15 mouse cellular contexts compared by ENCODE assay signal in genomic region chr14:123582433-123582832, GRCm38 (mm10).
"Had no signal": no experiment of that assay in that cellular context is flagged by ENCODE, and none has a peak within 500 bp of the region (broad histone marks: within the 10 kb centered on the region; RNA-seq: fewer than 3 reads in every experiment).

No protein-coding gene starts in this region.

- H3K9me3 ChIP-seq: neural tube, embryonic 13.5 days; neural tube, embryonic 15.5 days; stomach, embryonic 15.5 days had no signal

- H3K27ac ChIP-seq: neural tube, embryonic 13.5 days; neural tube, embryonic 15.5 days; stomach, embryonic 15.5 days; stomach, postnatal 0 days had no signal

- H3K4me3 ChIP-seq: neural tube, embryonic 13.5 days; neural tube, embryonic 15.5 days; stomach, embryonic 15.5 days had no signal

- H3K4me1 ChIP-seq: neural tube, embryonic 13.5 days; neural tube, embryonic 15.5 days; stomach, embryonic 15.5 days had no signal

- H3K27me3 ChIP-seq: neural tube, embryonic 13.5 days; neural tube, embryonic 15.5 days; stomach, embryonic 15.5 days had no signal

- H3K36me3 ChIP-seq: neural tube, embryonic 13.5 days; neural tube, embryonic 15.5 days; stomach, embryonic 15.5 days had no signal

- DNase-seq: retina, postnatal 1 day; right cerebral cortex, adult 18-20 months; right cerebral cortex, postnatal 14 days; right cerebral cortex, postnatal 25 days; right cerebral cortex, postnatal 4 days; spleen, adult 18-20 months; thymus, adult 18-20 months; thymus, adult 2 months; thymus, postnatal 14 days; thymus, postnatal 36 days; thymus, postnatal 4 days had no signal

- H3K4me2 ChIP-seq: neural tube, embryonic 13.5 days; neural tube, embryonic 15.5 days; stomach, embryonic 15.5 days had no signal

- H3K9ac ChIP-seq: neural tube, embryonic 13.5 days; neural tube, embryonic 15.5 days; stomach, embryonic 15.5 days had no signal
